Mouse (Mus musculus): ENCODE results near the gene Fam178b.

- TF ChIP-seq CTCF (IDR thresholded peaks at IDR 0.05; ENCODE audit: control insufficient read depth, insufficient read depth, insufficient replicate concordance, low read depth, low read length) (no peak), POLR2A (IDR thresholded peaks at IDR 0.05; ENCODE audit: control insufficient read depth, low read depth, low read length) (no peak)
Observed at GRCm38 (mm10) chr1:36572140-36572700, 110.8 kb downstream of the Fam178b start.
